Mouse (Mus musculus): Measurements from ENCODE around the gene Apbb2.

GRCm38 (mm10) chr5:66617921-66618460 is 593 bp downstream of the Apbb2 start:
- TF ChIP-seq CTCF (conservative IDR thresholded peaks at IDR 0.05; ENCODE audit: insufficient read depth, insufficient read length, low read depth, low read length) (no peak), POLR2A (IDR thresholded peaks at IDR 0.05; ENCODE audit: low read depth, low read length) (no peak)

All from kidney, adult 2 months (tissue).